Mouse (Mus musculus) left cerebral cortex, postnatal 36 days (tissue): ENCODE results near the gene Ntrk2. TPM values are rescaled to one million over a fixed set of nuclear protein-coding genes. Genes with fewer than 3 reads are reported as not detected.

Source experiments
- DNase-seq, 2 experiments: peaks; one replicate each; pipeline ENCODE4 v3.0.0; 2021 to 2022; ENCODE audit warnings: low spot score in 2 of 2, mixed read lengths in 1 of 2
- intact Hi-C: fragments of 180-260 bp; cut with DNase I; formaldehyde crosslinking; loops from one replicate; pipeline ENCODE4 v1.15.1; 2025
- total RNA-seq, 2 experiments: library from RNA; stranded (reverse); gene quantifications; 2 replicates each; pipeline ENCODE4 v1.2.3; 2021

The Ntrk2 gene
- total RNA-seq, 2 experiments from 2014 or later, result 357 to 404 TPM

- DNase-seq, result no peak
- intact Hi-C loops, result no loop called here
Measured at GRCm38 (mm10) chr13:58836891-58837290, 30.5 kb downstream of the Ntrk2 start.

- intact Hi-C loops, result no loop called here
- no peak for DNase-seq
Measured at GRCm38 (mm10) chr13:58838110-58838509, 31.7 kb downstream of the Ntrk2 start.

GRCm38 (mm10) chr13:58840731-58841359 lies 34.5 kb downstream of the Ntrk2 start:
- no peak for DNase-seq
- intact Hi-C loops, result no loop called here

GRCm38 (mm10) chr13:58843826-58844225 lies 37.5 kb downstream of the Ntrk2 start:
- intact Hi-C loops, result no loop called here
- DNase-seq, result no peak

- intact Hi-C loops, result no loop called here
- no peak for DNase-seq
Measured at GRCm38 (mm10) chr13:58848578-58848977, 42.2 kb downstream of the Ntrk2 start.

DNA sequence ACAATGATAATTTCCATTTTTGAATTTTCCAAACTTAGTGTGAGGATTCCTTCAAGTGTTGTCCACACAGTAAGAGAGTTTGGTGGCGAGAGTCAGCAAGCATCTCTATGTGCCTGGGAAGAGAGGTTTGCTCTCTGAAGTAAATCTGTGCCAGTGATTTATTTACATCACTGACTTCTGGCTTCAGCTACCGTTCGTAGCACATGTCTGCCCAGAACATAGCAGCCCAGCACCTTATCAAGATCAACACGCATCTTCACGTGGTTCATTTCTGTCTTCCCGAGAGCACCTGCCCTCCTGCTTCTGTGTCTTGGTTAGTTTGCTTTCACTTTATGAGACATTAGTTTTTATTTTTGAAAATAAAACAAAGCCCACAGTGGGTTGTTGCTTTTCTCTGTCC lies 47.3 kb downstream of the Ntrk2 start:
- no peak for DNase-seq
- intact Hi-C loops, result no loop called here

DNA sequence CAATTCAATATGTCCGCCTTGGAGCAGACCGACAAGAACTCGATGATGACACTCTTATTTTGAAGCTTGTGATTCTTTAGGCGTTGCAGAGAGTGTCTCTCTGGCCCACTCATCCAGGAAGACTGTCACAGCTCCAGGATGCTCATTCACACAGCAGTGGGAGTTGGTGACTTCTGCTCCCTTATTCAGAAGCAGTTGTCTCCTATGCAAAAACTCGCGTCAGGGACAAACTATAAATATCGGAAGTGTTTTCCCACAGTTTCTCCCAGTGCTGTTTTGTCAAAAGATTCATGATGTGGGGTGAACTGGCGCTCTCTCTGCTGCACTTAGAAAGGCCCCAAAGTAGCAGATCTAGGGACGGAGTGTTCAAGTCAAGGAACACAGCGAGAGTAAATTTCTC lies 59.9 kb downstream of the Ntrk2 start:
- DNase-seq, result peak; percentile 61 to 73
- intact Hi-C loops, result no loop called here

- intact Hi-C loops, result no loop called here
Measured at GRCm38 (mm10) chr13:58866776-58867435, 60.5 kb downstream of the Ntrk2 start.

DNA sequence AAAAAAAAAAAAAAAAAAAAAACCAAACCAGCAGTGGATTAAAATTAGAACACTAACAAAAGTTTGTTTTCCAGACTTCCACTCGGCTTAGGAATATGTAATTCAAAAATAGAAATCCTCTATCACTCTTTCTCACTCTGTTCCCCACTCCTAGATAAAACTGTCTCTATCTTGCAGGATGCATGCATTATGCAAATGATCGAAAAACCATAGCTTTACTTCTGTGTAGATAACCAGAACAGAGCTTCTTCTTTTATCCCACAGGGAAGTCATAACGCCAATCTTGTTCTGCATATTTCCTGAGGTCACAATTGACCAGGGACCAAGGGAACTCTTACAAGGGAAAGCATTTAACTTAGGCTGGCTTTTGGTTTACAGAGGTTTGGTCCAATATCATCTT lies 76.1 kb downstream of the Ntrk2 start:
- no peak for DNase-seq

More at GRCm38 (mm10) chr13:58866776-58867435, 60.5 kb downstream of the Ntrk2 start:
- DNase-seq, result no peak

GRCm38 (mm10) chr13:58882916-58883315 lies 76.5 kb downstream of the Ntrk2 start:
- intact Hi-C loops, result no loop called here

More for the DNA sequence above, 76.1 kb downstream of the Ntrk2 start:
- intact Hi-C loops, result no loop called here

GRCm38 (mm10) chr13:58886108-58886507 lies 79.7 kb downstream of the Ntrk2 start:
- DNase-seq, result peak in 1 of 2 experiments; percentile 35
- intact Hi-C loops, result no loop called here

More at GRCm38 (mm10) chr13:58882916-58883315, 76.5 kb downstream of the Ntrk2 start:
- no peak for DNase-seq

DNA sequence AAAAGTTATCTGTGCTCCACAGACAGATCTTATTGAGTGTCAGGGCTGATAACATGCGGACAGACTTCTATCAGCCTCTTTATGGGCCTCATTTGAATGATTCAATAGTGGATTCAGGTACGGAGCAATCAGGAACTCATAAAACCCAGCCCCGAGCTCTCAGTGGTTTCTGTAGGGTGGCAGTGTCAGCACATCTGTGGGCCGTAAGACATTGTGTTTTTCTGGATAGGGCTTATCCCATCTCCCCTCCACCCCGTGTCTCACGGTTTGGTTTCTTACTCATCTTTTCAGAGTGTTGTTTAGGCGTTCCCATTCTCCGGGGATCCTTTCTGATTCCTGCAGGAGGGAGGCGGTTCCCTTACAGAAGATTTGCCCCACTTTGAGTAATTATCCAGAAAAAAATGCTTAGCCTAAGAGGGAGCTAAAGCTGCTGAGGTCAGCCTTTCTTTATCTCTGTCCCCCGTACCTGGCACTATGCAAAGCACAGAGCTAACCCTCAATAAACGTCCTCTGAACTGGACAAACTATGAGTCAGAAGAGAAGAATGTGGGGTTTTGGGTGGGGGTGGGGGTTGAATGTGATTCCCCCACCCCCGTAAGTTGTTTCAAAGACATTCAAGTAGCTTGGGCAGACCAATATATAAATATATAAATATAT lies 90.0 kb downstream of the Ntrk2 start:
- intact Hi-C loops, result no loop called here
- DNase-seq, result no peak

GRCm38 (mm10) chr13:58899337-58899736 lies 93.0 kb downstream of the Ntrk2 start:
- intact Hi-C loops, result no loop called here
- no peak for DNase-seq

GRCm38 (mm10) chr13:58902313-58902712 lies 95.9 kb downstream of the Ntrk2 start:
- no peak for DNase-seq
- intact Hi-C loops, result no loop called here

- DNase-seq, result no peak
- intact Hi-C loops, result no loop called here
Measured at GRCm38 (mm10) chr13:58904742-58905735, 98.7 kb downstream of the Ntrk2 start.

GRCm38 (mm10) chr13:58911936-58912335 lies 105.6 kb downstream of the Ntrk2 start:
- intact Hi-C loops, result no loop called here
- DNase-seq, result no peak

GRCm38 (mm10) chr13:58912559-58912958 lies 106.2 kb downstream of the Ntrk2 start:
- DNase-seq, result no peak
- intact Hi-C loops, result no loop called here

GRCm38 (mm10) chr13:58914061-58914814 lies 107.9 kb downstream of the Ntrk2 start:
- intact Hi-C loops, result no loop called here
- no peak for DNase-seq

DNA sequence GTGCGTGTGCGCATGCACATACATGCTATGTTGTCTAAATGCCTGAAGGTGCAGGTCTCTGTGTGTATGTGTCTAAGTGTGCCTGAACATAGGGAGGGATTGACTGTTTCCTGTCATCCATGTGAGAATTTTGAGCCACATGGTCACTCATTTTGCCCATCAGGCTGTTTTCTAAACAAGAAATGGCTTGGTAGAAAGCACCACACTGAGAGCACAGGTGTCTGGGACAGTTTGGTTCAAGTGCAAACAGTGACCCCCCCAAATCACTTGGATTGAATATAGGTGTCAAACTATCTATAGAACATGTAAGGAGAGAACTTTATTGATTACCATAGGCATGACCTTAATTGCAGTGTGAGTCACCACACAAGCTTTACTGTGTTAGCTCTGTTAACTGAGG lies 110.0 kb downstream of the Ntrk2 start:
- intact Hi-C loops, result no loop called here

More for the DNA sequence above, 110.0 kb downstream of the Ntrk2 start:
- DNase-seq, result no peak
